Mouse (Mus musculus) embryonic fibroblast, embryonic 13.5 days (primary cell): Measurements from ENCODE around the gene Brk1.

Experiments used
- CTCF ChIP-seq: IDR thresholded peaks from 2 replicates; pipeline ENCODE4 v1.5.1; 2011; ENCODE audit warnings: mild to moderate bottlenecking, control low read depth, low read length, moderate library complexity, borderline replicate concordance; ENCODE audit not compliant: insufficient read depth
- POLR2A ChIP-seq: IDR thresholded peaks from 2 replicates; pipeline ENCODE4 v1.6.1; 2011; ENCODE audit warnings: low read depth, mild to moderate bottlenecking, control low read depth, low read length, moderate library complexity

DNA sequence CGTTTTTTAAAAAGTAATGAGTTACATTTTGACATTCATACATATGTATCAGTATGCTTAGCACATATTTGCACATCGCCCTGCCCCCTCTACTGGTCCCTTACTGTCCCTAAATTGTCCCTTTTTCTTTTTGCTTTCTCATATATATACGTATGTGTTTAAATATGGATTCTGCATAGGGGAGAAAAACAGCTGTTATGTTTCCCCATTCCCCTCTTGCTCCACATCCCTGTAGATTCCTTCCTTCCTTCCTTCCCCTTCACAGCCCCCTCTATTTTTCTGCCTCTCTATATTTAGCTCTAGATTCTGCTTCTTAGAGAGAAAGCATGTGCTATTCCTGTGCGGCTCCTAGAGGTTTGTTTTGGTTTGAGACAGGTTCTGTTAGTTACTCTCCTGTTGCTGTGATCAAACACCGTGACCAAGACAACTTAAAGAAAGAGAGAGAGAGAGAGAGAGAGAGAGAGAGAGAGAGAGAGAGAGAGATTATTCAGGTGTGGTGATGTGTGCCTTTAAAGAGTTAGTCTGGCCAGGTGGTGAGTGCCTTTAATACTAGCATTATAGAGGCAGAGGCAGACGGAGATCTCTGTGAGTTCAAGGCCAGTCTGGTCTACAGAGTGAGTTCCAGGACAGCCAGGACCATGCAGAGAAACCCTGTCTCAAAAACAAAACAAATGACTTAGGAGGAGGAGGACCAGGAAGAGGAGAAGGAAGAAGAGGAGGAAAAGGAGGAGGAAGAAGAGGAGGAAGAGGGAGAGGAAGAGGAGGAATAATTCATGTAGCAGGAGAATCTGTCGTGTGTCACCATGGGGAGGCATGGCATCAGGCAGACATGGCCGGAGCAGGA lies 55.3 kb downstream of the Brk1 start:
- no peak for TF ChIP-seq POLR2A
- no peak for TF ChIP-seq CTCF
